Mouse (Mus musculus) forebrain, embryonic 16.5 days (tissue): ENCODE measurements at regions not wholly inside any gene's neighbourhood (a gene's known extent, or its start where the extent isn't known, plus 50 kb on each side); places are given as distances from the start of the nearest gene placed in this dataset.

Experiments used
- ATAC-seq: fragments of 200-750 bp; cut with Nextera tagmentation; 2 replicates; pipeline ENCODE4 v1.8.0; 2017; ENCODE audit warnings: mild to moderate bottlenecking, moderate library complexity
- H3K27ac ChIP-seq: fragments of 300-500 bp; sonication (generic); 2 replicates; pipeline ENCODE4 v1.5.1; 2014; ENCODE audit warnings: low read length, control low read depth
- H3K27me3 ChIP-seq: fragments of 300-500 bp; sonication (generic); replicated peaks from 2 replicates; pipeline ENCODE4 v1.6.1; 2014; ENCODE audit warnings: low read length; ENCODE audit not compliant: control insufficient read depth, insufficient read depth
- H3K36me3 ChIP-seq: fragments of 300-500 bp; sonication (generic); 2 replicates; pipeline ENCODE4 v1.6.1; 2014; ENCODE audit not compliant: control insufficient read depth, insufficient read depth
- H3K4me1 ChIP-seq: fragments of 300-500 bp; sonication (generic); replicated peaks from 2 replicates; pipeline ENCODE4 v1.6.1; 2014; ENCODE audit warnings: low read length; ENCODE audit not compliant: control insufficient read depth, insufficient read depth
- H3K4me2 ChIP-seq: fragments of 300-500 bp; sonication (generic); 2 replicates; pipeline ENCODE4 v1.6.1; 2014; ENCODE audit warnings: mild to moderate bottlenecking, low read length, control low read depth
- H3K4me3 ChIP-seq: fragments of 300-500 bp; sonication (generic); replicated peaks from 2 replicates; pipeline ENCODE4 v1.5.1; 2014; ENCODE audit warnings: mild to moderate bottlenecking, low read length, control low read depth
- H3K9ac ChIP-seq: fragments of 300-500 bp; sonication (generic); replicated peaks from 2 replicates; pipeline ENCODE4 v1.6.1; 2014; ENCODE audit warnings: low read depth, low read length, control low read depth
- H3K9me3 ChIP-seq: fragments of 300-500 bp; sonication (generic); 2 replicates; pipeline ENCODE4 v1.6.1; 2016; ENCODE audit warnings: low read length; ENCODE audit not compliant: control insufficient read depth
- WGBS: fragments of 180-500 bp; shearing (Covaris S2); extraction: QIAGEN DNeasy Blood & Tissue Kit; methylation state at CpG from one replicate; pipeline ENCODE4 v1.1.7; 2014; 5-methylcytosine and 5-hydroxymethylcytosine counted together

GRCm38 (mm10) chr16:27138384-27138783, 146.9 kb upstream of the Gmnc start:
- 86% methylated on average over 5 of the region's 5 CpGs for WGBS
- Histone ChIP-seq H3K4me2 (no peak overlapping the region), H3K9ac (no peak overlapping the region), H3K27me3 (no peaks in the 10 kb centered on the region), H3K27ac (no peak overlapping the region), H3K4me3 (no peak overlapping the region), H3K4me1 (no peaks in the 10 kb centered on the region), H3K9me3 (no peaks in the 10 kb centered on the region), H3K36me3 (no peaks in the 10 kb centered on the region)
- no peak for ATAC-seq

GRCm38 (mm10) chr16:27138987-27139386, 147.5 kb upstream of the Gmnc start:
- no peaks in the 10 kb centered on the region for H3K4me1 ChIP-seq
- H3K4me3 ChIP-seq = no peak overlapping the region
- no peaks in the 10 kb centered on the region for H3K27me3 ChIP-seq
- ATAC-seq = peak; percentile 58; the same call in 1 of the 2 replicates
- 23% methylated on average over 1 of the region's 1 CpGs for WGBS
- H3K36me3 ChIP-seq = no peaks in the 10 kb centered on the region
- H3K9ac ChIP-seq = no peak overlapping the region
- H3K27ac ChIP-seq = no peak overlapping the region
- H3K4me2 ChIP-seq = no peak overlapping the region
- no peaks in the 10 kb centered on the region for H3K9me3 ChIP-seq

GRCm38 (mm10) chr16:27140037-27140436, 148.6 kb upstream of the Gmnc start:
- Histone ChIP-seq H3K4me1 (no peaks in the 10 kb centered on the region), H3K27ac (no peak overlapping the region), H3K4me3 (no peak overlapping the region), H3K27me3 (no peaks in the 10 kb centered on the region), H3K36me3 (no peaks in the 10 kb centered on the region), H3K9ac (no peak overlapping the region), H3K4me2 (no peak overlapping the region), H3K9me3 (no peaks in the 10 kb centered on the region)
- ATAC-seq = peak; percentile 71
- WGBS = 6% methylated on average over 3 of the region's 3 CpGs

GRCm38 (mm10) chr16:27155805-27156204, 151.5 kb upstream of the Ostn start:
- no peaks in the 10 kb centered on the region for H3K9me3 ChIP-seq
- H3K4me2 ChIP-seq = no peak overlapping the region
- no peak for ATAC-seq
- H3K27me3 ChIP-seq = no peaks in the 10 kb centered on the region
- no peak overlapping the region for H3K4me3 ChIP-seq
- H3K36me3 ChIP-seq = no peaks in the 10 kb centered on the region
- no peak overlapping the region for H3K27ac ChIP-seq
- 75% methylated on average over 4 of the region's 4 CpGs for WGBS
- H3K9ac ChIP-seq = no peak overlapping the region
- H3K4me1 ChIP-seq = no peaks in the 10 kb centered on the region

- no peak overlapping the region for H3K9ac ChIP-seq
- H3K4me3 ChIP-seq = no peak overlapping the region
- H3K4me2 ChIP-seq = no peak overlapping the region
- H3K27me3 ChIP-seq = no peaks in the 10 kb centered on the region
- no peaks in the 10 kb centered on the region for H3K36me3 ChIP-seq
- no peak overlapping the region for H3K27ac ChIP-seq
- ATAC-seq = no peak
- WGBS = 61% methylated on average over 2 of the region's 2 CpGs
- H3K4me1 ChIP-seq = no peaks in the 10 kb centered on the region
- H3K9me3 ChIP-seq = no peaks in the 10 kb centered on the region
Measured at GRCm38 (mm10) chr16:27195650-27196049, 111.6 kb upstream of the Ostn start.
